Mouse (Mus musculus) cerebellum, adult 9-10 months (tissue): Measurements from ENCODE around the gene Gimd1.
A peak's percentile ranks its signal among the peaks of the same experiment; 100 is the strongest.

Experiments used
- DNase-seq: peaks from one replicate; pipeline ENCODE4 v3.0.0; 2022

Gimd1 gene

DNA sequence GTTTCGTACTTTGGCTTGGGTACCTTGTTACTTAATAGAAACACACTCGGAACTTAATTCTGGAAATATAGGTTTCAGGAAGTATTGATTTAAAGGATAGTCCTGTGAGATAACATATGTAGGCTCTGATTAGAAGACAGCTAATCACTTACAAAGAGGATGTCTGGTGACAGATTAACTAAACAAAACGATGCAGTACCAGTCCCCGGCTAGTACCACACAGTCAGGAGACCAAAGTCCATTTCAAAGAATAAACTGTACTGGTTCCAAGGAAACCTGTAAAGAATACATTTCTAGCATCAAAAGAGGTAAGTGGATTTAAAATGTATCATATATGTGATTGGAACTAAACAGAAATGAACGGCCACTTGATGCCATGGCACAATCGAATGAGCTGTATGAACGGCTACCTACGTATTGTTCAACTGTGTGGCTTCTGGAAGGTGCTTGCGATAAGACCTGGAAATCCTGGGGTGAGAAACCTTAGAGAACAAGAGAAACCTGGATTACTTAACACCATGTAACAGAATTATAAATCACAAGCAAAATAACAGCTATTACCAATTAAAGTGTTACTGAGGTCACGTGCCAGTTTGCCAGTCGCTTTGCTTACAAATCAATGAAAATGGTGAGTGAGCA lies at the start of gene Gimd1:
Gimd1 (plus strand) TSS at position 220 of the 639 bp plus-strand sequence.
- no peak for DNase-seq

DNA sequence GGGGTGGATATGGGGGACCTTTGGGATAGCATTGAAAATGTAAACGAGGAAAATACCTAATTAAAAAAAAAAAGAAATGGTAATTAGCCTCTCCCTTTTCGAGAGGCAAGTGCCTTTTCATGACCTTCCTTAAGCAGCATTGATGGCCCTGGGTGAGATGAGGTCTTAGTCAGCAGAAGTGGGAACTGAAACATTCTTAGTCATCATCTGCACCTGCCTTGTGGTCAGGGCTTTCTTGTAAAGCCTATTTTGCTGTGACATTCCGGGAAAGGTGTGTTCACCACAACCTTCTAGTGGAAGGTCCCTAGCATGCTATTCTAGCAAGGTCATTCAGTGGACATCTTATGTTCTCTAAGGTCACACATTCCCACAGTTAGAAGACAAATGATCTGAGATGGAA lies 48.4 kb upstream of the Gimd1 start:
- no peak for DNase-seq

DNA sequence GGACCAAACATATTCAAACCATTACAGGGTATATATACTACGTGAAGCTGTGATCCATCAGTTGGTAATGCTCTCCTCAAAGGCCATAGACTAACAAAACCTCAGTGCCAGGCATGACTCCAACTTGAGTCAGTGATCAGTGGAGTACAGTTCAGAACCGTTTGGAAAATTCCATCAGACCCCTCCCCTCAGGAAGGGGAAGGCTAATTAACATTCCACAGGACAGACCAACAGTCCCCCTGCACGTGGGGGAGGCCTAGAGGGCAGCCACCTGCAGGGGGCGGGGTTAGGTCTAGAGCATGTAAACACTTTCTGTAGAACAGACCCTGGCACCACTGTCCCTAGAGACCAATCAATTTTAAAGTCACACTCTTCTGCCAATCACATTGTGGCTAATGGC lies 47.3 kb upstream of the Gimd1 start:
- DNase-seq, result no peak

DNA sequence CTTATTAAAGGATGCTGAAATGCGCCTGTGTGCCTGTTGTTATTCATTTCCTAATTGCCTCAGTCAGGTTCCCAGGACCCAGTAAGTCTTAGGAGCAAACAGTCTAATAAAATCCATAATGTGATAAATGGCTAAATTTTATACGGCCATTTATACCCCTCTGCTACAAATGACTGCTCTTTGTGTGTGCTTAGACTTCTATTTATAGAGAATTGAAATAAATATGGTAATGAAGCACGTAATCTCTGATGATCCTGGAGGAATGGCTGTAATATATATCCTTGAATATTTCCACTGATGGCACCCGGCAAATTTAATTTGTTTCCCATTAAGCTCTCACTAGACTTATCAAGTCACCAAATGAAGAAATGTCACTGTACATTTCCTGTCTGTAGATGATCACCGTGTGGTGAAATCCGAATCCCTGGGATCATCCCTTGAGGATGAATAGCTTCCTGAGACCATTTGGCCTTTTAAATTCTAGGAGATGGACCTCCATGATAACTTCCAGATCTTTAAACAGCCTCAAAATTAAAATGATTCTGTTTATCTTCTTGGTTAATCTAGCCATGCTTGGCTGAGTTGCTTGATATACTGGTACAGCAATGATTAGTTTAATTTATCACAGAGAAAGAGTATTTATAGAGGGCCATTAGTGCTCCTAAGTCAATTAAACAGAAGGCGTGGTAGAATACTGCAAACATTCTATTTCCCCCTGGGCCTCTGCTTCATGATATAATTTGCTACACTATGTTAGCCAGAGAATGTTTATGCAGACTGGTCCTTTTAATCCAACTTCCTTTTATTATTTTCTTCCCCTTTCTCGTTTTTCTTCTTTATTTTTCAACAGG lies 44.3 kb upstream of the Gimd1 start:
- no peak for DNase-seq

DNA sequence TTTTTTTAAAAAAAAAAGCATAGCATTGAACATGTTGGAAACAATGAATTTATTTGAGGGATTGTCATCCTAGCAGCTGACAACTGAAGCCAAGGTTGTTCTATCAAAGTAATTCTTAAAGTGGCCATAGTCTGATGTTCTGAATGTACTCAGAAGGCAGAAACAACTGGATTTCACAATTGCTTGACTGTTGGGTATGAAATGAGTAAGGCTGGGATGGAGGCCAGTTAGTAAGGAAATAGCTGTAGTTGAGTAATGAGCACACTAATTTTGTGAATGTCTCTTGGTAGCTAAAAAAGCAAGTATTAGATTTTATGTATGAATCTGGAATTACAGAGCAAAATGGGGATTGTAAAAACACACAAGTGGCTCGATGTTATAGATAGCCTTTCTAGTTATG lies 41.5 kb upstream of the Gimd1 start:
- no peak for DNase-seq

DNA sequence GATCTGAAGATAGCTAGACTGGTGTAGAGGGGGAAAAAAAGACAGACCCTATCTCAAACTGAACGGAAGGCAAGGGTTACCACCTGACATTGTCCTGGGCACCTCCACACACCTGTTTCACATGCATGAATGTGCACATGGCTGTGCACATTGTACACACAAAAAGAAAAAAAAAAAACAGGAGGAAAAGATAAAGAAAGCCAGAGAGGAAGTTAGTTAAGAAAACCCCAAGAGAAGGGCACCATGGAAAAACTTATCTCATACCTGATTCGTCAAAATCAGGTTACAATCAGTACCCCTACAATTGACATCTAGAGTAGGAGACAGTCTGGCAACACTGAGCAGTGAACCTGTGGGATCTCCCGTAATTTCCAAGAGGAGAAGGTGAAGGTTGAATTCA lies 39.6 kb upstream of the Gimd1 start:
- DNase-seq, result no peak

DNA sequence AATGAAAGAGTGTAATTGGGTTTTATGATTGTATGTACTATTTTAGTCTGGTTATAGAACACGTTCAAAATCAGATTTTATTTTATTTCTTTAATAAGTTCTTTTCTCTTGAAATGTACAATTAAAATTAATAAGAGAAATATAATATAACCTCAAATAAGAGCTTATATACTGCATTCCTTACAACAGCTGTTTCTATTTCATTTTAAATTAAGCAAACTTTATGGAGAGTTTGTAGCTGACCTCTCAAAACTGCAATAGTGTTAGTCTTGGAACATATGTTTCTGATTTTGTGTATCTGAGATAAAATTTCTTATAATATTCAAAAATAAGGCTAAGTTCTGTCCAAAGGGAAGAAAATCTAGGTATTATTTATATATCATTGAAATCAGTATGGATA lies 39.0 kb upstream of the Gimd1 start:
- no peak for DNase-seq

DNA sequence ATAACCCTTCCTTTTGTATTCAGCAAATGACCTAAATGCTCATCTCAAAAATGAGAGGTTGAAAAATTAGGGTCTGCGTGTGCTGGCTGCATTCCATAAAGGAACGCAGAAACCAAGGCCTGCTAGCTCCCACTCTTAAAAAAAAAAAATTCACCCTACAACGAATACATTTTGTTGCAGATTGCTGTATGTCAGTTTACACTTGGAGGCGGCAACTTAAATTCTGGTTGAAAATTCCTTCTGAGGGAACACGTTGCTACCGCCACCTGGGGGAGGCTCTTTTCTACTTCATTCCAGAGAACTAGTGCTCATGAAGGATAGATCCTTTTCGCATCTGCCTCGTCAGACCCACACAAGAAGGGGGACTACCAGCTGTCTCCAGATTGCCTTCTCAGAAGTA lies 879 bp upstream of the Gimd1 start:
- DNase-seq, result no peak

DNA sequence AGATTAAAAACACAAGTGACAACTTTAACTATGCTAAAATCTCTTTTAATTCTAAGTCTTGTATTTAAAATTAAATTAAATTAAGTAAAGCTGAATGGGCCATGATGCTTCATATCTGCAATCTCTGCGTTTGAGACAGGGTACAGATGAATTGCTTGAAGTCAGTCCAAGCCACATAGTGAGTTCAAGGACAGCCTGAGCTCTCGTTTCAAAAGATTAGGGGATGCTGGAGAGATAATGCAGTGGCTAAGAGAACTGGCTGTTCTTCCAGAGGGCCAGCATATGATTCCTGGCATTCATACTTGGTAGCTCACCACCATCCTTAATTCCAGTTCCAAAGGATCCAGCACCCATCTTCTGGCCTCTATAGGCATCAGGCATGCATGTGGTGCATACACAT lies 3.6 kb downstream of the Gimd1 start:
- DNase-seq, result no peak

DNA sequence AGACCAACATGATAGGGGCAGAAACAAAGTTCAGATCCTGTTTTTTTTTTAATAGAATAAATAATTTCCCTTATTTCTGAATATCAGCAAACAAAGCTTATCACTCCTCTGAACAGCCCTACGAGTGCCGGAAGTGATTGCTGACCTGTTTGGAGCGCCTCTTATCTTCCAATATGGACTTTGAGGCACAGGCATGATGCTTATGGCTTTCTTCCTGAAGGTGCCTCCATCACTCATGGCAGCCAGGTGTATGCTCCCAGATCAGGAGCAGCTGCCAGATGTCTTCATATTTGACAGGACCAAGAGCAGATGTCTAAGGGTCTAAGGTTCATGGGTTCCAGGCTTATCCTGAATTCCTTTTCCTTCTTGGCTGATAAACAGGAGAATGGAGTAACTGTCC lies 7.5 kb downstream of the Gimd1 start:
- no peak for DNase-seq

DNA sequence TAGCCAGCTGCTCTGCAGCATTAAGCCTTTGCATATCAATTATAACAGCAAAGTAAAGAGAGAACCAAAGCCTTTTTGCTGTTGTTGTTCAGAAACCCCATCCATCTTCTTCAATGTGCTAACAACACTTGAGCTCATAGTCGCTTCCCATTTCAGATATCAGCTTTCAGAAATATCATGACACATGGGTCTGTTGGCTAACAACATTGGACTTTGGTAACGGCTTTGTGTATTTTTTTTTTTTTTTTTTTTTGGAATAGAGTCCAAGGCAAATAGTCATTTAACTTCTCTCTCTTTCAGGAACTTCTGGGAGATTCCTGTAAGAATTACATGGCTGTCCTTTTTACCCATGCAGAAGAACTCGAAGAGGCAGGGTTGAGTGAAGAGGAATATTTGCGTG lies 14.5 kb downstream of the Gimd1 start:
- DNase-seq, result no peak

DNA sequence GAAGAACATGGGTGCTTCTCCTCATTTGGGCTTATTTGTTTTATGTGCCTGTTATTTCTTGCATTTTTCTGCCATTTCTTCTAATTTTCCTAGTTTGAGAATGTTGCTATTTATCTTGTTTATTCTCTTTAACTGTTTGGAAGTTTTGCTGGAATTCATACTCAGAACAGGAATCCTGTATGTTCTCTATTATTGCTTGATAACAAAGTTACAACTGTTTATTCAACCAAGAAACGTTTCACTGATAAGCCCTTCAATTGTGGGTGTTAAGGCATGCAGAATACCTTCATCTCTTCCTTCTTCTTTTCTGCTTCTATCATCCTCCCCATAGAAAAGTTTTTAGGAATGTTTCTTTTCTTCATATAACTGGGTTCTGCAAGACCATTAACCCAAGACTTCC lies 17.2 kb downstream of the Gimd1 start:
- no peak for DNase-seq

DNA sequence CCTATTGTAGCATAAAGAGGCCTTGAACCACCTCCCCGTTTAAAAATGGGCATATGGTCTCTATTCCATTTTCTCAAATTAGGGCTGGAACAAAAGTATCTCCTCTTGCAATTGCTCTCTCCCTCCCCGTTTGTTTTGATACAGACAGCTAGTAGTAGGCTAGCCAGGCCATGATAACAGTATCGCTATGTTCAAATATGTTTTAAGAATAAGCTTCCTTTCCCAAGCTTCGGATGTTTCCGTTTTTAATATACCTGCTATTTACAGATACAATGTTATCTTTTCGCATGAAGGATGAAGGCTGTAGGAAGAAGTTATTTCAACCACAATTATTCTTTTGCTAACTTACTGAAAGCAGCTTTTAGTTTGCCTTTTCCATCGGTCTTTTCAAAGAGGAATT lies 19.7 kb downstream of the Gimd1 start:
- no peak for DNase-seq

DNA sequence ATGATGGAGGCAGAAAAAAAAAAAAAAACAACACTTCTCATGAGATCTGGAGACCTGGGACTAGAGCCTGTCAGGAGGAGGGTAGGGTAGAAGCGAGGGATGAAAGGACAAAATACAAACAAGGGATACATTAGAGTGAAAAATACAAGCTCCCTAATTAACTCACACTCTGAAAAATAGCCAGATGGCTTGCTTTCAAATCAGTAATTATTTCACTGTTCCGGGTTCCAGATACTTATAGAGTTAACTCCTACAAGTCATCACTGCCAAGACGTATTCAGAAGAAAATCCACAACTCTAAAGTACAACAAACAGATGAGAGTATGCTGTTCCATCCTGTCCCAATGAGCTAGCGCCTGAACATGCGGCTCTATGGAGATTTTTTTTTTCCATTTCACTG lies 20.6 kb downstream of the Gimd1 start:
- DNase-seq, result no peak

DNA sequence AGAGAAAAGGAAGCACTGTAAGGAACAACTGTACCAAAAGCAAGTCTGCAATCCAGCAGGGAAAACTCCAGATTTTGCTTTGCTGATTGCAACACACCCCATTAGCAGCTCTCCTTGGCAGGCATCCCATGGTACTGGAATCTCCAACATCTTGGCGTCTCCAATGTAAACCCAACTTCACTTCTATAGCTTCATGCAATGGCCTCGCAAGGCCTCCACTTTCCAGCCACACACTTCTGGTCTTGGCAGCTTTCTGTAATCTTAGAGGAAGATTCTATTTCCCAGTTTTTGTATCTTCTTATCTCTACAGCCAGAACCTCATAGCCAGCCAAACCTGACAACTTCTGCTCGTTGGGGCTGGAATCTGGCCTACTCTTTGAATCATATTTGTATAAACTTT lies 22.2 kb downstream of the Gimd1 start:
- no peak for DNase-seq

DNA sequence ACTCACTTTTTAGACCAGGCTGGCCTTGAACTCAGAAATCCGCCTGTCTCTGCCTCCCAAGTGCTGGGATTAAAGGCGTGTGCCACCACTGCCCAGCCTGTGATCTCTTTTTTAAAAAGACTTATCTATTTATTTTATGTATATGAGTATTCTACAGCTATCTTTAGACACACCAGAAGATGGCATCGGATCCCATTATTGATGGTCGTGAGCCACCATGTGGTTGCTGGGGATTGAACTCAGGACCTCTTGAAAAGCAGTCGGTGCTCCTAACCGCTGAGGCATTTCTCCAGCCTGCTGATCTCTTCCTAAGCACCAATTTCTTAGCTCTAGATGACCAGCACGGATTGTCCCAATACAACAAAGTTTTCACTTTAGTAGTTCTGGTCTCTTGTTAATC lies 24.3 kb downstream of the Gimd1 start:
- DNase-seq, result no peak

DNA sequence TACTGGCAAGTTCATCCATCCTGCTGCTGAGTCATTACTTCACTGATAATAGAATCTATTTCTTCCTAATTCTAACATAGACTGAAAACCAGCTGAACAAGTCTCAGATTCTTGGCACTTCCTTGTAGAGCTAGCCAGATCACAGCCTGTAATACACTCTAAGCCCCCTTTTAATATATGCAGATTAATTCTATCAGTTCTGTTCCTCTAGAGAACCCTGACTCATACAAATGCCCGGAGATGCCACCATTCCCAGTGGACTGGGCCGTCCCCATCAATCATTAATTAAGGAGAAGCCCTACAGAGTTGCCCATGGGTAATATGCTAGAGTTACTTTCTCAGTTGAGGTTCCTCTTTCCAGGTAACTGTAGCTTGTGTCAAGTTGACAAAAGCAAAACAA lies 26.3 kb downstream of the Gimd1 start:
- no peak for DNase-seq

DNA sequence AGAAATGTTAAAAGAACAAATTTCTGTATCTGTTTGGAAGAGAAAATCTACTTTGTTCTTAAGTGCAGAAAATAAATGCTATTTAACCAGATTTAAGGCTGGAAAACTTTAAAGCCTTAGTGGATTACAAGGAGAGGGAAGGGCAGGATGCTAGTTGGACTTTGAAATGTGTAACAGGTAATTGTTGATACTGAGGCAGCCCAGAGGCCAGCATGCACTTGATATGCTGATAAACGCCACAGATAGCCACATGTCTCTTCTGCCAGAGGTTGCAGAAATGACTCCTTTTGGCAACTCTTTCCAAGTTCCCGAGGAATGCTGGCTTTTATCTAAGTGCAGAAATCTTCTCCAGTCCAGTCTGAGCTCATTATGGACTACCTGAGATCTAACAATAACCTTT lies 47.9 kb downstream of the Gimd1 start:
- DNase-seq, result no peak

DNA sequence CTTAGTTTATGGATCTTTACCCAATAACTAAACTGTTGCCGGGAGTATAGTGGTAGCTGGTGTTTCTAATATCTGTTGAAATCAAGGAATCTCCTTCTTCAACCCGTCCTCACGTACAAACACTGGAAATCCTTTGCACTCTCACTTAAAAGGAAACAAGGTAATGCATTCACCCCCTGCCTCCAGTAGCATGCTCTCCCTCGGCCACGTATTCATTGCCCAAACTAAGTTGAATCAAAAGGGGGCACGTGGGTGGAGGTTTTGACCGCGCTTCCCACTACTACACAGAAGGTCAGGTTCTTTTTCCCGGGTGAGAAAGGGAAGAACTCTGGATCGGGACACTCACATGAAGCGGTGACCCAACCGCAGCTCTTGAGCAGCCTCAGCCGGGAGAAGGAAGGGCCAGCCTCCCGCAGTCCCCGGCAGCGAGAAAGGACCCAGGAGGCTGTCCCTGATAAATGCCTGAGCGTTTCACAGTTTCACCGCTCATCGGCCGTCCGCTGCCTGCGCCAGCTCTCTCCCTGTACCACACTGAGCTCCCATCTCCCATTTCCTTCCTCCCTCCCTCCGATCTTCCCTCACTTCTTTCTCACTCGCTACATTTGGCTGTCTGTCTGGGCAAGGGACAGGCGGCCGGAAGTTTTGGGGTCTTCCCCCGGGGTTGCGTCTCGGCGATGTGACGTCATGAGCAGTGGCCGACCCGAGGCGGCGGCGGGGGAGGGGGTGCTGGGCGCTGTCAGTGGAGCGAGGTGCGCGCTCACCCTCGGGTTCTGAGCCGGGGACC lies 54.0 kb downstream of the Gimd1 start, which contains the start of gene Tbck:
Tbck (plus strand) TSS at position 698 of the 784 bp plus-strand sequence.
- DNase-seq, result peak; percentile 94

DNA sequence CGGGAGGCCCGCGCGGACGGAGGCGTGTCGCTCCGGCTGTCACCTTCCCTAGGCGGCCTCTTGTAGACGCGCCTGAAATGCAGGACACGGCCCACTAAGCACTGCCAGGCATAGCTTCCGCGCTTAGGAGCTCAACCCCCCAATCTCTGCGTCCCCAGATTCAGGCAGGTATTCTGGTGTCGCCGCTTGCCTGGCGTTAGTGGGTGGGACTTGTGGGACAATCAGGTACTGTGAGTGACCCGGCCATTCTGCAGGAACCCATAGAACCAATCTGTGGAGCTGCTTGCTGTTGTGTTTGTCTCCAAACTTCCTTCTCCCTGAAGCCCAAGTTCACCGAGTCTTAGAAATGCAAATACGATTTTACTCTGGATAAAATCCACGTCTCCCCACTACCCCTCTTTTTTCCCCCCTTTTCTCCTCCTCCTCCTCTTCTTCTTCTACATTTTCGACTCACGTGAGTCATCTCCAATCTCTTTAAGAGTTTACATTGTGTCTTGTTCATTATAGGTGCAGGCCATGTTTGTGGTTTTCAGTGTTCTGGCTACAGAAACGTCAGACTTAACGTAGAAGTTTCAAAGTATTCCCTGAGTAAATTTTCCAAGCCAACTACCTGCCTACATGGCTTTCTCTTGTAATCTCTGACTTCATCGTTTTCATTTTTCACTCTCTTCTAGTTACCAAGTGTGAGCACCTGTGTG lies 54.8 kb downstream of the Gimd1 start, which contains the start of gene Aimp1:
Aimp1 (minus strand) TSS at position 140 of the 698 bp plus-strand sequence.
- DNase-seq, result no peak
